Mouse (Mus musculus) small intestine, adult 2 months (tissue): Measurements from ENCODE around the gene Acsbg2. TPM values are rescaled to one million over a fixed set of nuclear protein-coding genes. Genes with fewer than 3 reads are reported as not detected.
A peak's percentile ranks its signal among the peaks of the same experiment; 100 is the strongest.

Experiments
- H3K27ac ChIP-seq: fragments of 200-500 bp; 2 replicates; pipeline ENCODE4 v1.5.1; 2012; ENCODE audit warnings: low read depth, low read length, control low read depth, inconsistent platforms; ENCODE audit not compliant: insufficient read depth
- H3K27me3 ChIP-seq: fragments of 200-500 bp; 2 replicates; pipeline ENCODE4 v1.6.1; 2012; ENCODE audit warnings: mild to moderate bottlenecking, moderate library complexity, low read length, inconsistent platforms; ENCODE audit not compliant: control insufficient read depth, insufficient read depth
- H3K36me3 ChIP-seq: fragments of 200-500 bp; 2 replicates; pipeline ENCODE4 v1.6.1; 2012; ENCODE audit warnings: mild to moderate bottlenecking, low read length, control low read depth, inconsistent platforms; ENCODE audit not compliant: control insufficient read depth, insufficient read depth
- H3K4me1 ChIP-seq: fragments of 200-500 bp; 2 replicates; pipeline ENCODE4 v1.6.1; 2012; ENCODE audit warnings: low read length, inconsistent platforms, mixed read lengths; ENCODE audit not compliant: control insufficient read depth, insufficient read depth, insufficient read length
- H3K4me3 ChIP-seq: fragments of 200-500 bp; 2 replicates; pipeline ENCODE4 v1.5.1; 2012; ENCODE audit warnings: low read depth, mild to moderate bottlenecking, control low read depth, inconsistent platforms, low read length, moderate library complexity
- CTCF ChIP-seq: fragments of 200-500 bp; IDR thresholded peaks from 2 replicates; pipeline ENCODE4 v1.5.1; 2012; ENCODE audit warnings: low read depth, mild to moderate bottlenecking, control low read depth, inconsistent platforms, low read length, moderate library complexity, mixed read lengths; ENCODE audit not compliant: insufficient replicate concordance, insufficient read length; ENCODE audit errors: extremely low read depth
- POLR2A ChIP-seq: fragments of 200-500 bp; IDR thresholded peaks from 2 replicates; pipeline ENCODE4 v1.6.1; 2012; ENCODE audit warnings: low read depth, mild to moderate bottlenecking, control low read depth, inconsistent platforms, low read length, moderate library complexity
- WGBS: fragments of 180-500 bp; shearing (Covaris S2); methylation state at CpG from one replicate; pipeline ENCODE4 v1.1.7; 2018; 5-methylcytosine and 5-hydroxymethylcytosine counted together
- polyA plus RNA-seq: library from polyadenylated mRNA; depleted of rRNA; stranded (reverse); fragments of >200 nt; gene quantifications from 2 replicates; pipeline ENCODE4 v1.2.3, GENCODE M21; 2012

Acsbg2 gene
- polyA plus RNA-seq, 1 experiment: not detected

- H3K27ac ChIP-seq: no peak overlapping the region
- no peaks in the 10 kb centered on the region; the same call in 1 of the 2 replicates for H3K4me1 ChIP-seq
- H3K4me3 ChIP-seq: no peak overlapping the region
- H3K36me3 ChIP-seq: no peaks in the 10 kb centered on the region
- peaks cover 13% of the 10 kb centered on the region for H3K27me3 ChIP-seq
- WGBS: 38% methylated on average over 2 of the region's 2 CpGs
- TF ChIP-seq CTCF: no peak
- TF ChIP-seq POLR2A: no peak
Observed at GRCm38 (mm10) chr17:56826718-56827117, 47.5 kb downstream of the Acsbg2 start.

- H3K27ac ChIP-seq: no peak overlapping the region
- WGBS: 65% methylated on average over 2 of the region's 2 CpGs
- H3K4me1 ChIP-seq: peaks cover 5% of the 10 kb centered on the region
- H3K36me3 ChIP-seq: no peaks in the 10 kb centered on the region
- H3K27me3 ChIP-seq: no peaks in the 10 kb centered on the region
- TF ChIP-seq POLR2A: no peak
- TF ChIP-seq CTCF: no peak
- no peak overlapping the region for H3K4me3 ChIP-seq
Observed at GRCm38 (mm10) chr17:56823352-56823751, 50.9 kb downstream of the Acsbg2 start.

GRCm38 (mm10) chr17:56822380-56822779 is 51.9 kb downstream of the Acsbg2 start:
- H3K4me1 ChIP-seq: peaks cover 9% of the 10 kb centered on the region
- WGBS: 64% methylated on average over 2 of the region's 2 CpGs
- no peak overlapping the region for H3K4me3 ChIP-seq
- H3K27me3 ChIP-seq: no peaks in the 10 kb centered on the region
- H3K27ac ChIP-seq: no peak overlapping the region
- TF ChIP-seq CTCF: no peak
- TF ChIP-seq POLR2A: no peak
- no peaks in the 10 kb centered on the region for H3K36me3 ChIP-seq

GRCm38 (mm10) chr17:56819694-56820111 is 54.5 kb downstream of the Acsbg2 start:
- Histone ChIP-seq H3K27me3 (no peaks in the 10 kb centered on the region), H3K36me3 (no peaks in the 10 kb centered on the region), H3K27ac (peak overlapping the region; percentile 56), H3K4me3 (no peak overlapping the region), H3K4me1 (peaks cover 9% of the 10 kb centered on the region)
- 59% methylated on average over 8 of the region's 8 CpGs for WGBS
- TF ChIP-seq POLR2A (no peak), CTCF (no peak)

GRCm38 (mm10) chr17:56819032-56819545 is 55.2 kb downstream of the Acsbg2 start:
- TF ChIP-seq POLR2A (no peak), CTCF (no peak)
- no peaks in the 10 kb centered on the region for H3K27me3 ChIP-seq
- 67% methylated on average over 6 of the region's 6 CpGs for WGBS
- H3K36me3 ChIP-seq: no peaks in the 10 kb centered on the region
- peak overlapping the region; percentile 37 for H3K27ac ChIP-seq
- peaks cover 9% of the 10 kb centered on the region for H3K4me1 ChIP-seq
- no peak overlapping the region for H3K4me3 ChIP-seq

GRCm38 (mm10) chr17:56818067-56818636 is 56.1 kb downstream of the Acsbg2 start:
- H3K4me3 ChIP-seq: 0 out of 2 replicates have a peak overlapping the region, but pooled peaks have one; percentile 6
- WGBS: 43% methylated on average over 11 of the region's 11 CpGs
- no peaks in the 10 kb centered on the region for H3K27me3 ChIP-seq
- TF ChIP-seq POLR2A (no peak), CTCF (no peak)
- H3K36me3 ChIP-seq: no peaks in the 10 kb centered on the region
- no peak overlapping the region for H3K27ac ChIP-seq
- peaks cover 9% of the 10 kb centered on the region for H3K4me1 ChIP-seq

- 73% methylated on average over 3 of the region's 3 CpGs for WGBS
Observed at GRCm38 (mm10) chr17:56815057-56815345, 59.2 kb downstream of the Acsbg2 start.

More at GRCm38 (mm10) chr17:56815057-56815345, 59.2 kb downstream of the Acsbg2 start:
- Histone ChIP-seq H3K36me3 (no peaks in the 10 kb centered on the region), H3K4me1 (peaks cover 20% of the 10 kb centered on the region), H3K4me3 (no peak overlapping the region), H3K27ac (peak overlapping the region; percentile 68), H3K27me3 (no peaks in the 10 kb centered on the region)
- TF ChIP-seq POLR2A: no peak
